Mouse (Mus musculus) fat pad, adult 2 months (tissue): ENCODE data around the gene Rnf135.
"Not testable (repeated sequence)": the region's sequence is repeated elsewhere in the genome, so short reads cannot be mapped to it uniquely, and the experiment has no call there.

ENCODE experiments used
- DNase-seq: peaks from one replicate; pipeline ENCODE4 v3.0.0-alpha.2; 2011; ENCODE audit warnings: low read depth, low spot score; ENCODE audit errors: extremely low read depth

The Rnf135 gene

DNA sequence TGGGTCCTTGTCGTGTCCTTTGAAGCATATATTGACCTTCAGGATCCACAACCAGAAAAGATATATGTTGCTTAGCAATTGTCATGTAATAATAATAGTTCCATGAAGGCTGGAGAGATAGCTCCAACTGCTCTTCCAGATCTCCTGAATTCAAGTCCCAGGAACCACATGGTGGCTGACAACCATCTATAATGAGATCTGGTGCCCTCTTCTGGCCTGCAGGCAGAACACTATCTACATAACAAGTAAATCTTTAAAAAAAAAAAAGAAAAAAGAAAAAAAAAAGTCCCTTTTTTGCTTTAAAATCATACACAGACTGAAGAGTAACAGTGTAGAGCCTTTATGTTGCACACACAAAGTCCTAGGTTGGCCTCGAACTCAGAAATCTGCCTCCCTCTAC is 16.1 kb downstream of the Rnf135 start:
- DNase-seq, result no peak

DNA sequence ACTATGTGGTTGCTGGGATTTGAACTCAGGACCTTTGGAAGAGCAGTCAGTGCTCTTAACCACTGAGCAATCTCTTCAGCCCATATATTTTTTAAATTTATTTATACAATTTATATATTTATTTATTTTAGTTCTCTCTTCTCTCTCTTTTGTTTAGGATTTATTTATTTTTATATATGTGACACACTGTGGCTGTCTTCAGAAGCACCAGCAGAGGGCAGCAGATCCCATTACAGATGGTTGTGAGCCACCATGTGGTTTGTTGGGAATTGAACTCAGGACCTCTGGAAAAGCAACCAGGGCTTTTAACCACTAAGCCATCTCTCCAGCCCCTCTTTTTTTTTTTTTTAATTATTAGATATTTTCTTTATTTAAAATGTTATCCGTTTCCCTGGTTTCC is 16.7 kb downstream of the Rnf135 start:
- DNase-seq, result no peak

DNA sequence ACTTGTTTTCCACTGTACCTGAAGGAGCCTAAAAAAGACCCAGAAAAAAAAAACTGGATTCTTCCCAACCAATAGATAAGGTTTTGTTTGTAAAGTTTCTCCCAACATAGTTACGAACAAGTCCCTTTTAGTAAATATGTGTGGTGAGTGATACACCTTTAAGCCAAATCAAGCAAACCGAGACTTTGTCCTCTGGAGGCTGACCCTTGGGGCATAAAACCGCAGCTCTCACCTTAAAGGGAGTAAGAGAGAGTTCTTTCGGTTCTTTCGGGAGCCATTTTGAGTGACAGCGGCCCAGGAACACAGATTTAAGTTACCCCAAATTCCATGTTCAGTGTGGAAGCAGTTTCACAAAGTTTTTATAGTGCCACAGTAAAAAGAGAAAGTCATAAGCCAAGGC is 18.6 kb downstream of the Rnf135 start:
- no peak for DNase-seq

DNA sequence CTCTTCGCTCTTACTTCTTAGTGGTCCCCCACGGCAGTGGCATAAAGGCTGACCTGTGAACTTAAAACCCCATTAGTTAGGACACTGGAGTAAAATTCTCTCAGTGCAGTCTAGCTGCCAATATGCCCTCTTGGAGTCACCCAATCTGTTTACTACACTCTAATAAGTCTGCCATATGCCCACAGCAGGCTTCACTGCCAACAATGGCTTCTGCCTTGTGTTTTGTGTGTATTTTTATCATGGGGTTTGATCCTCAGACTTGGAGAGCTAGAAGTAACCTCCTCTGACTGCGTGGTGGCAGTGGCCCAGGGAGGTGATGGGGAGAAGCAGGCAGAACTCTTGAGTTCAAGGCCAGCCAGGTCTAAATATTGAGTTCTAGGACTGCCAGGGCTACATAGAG is 20.4 kb downstream of the Rnf135 start:
- no peak for DNase-seq

DNA sequence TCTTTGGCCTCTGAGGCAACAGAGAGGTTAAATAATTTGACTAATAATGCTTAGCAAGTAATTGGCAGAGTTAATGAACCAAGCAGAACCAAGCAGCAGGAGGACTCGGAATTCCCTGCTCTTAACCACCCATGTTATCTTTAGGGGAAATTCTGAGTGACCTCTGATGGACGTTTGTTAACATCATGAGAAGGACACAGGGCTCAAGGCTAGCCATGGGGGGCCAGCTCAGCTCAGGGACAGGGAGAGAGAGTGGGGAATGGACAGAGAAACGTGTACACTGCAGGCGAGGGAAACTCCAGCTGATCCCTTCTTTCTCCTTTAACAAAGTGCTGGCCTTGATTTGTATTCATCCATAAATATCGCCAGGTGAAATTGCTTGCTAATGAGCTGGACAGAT is 21.3 kb downstream of the Rnf135 start:
- no peak for DNase-seq

DNA sequence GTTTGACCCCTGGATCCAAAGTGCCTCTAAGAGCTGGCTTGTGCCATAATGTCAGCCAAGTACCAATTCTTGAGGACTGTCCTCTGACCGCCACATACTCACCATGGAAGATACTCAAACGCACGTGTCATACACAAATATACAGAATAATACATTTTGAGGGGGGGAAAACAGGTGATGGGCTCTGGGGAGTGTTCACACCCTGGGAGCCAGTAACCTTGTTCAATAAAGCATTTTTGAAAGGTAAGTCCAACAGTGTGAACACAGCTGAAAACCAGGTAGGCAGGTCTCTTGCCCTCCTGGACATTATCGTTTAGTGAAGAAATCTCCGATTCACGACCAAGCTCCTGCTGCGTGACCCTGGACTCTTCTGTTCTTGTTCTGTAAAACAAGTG is 24.8 kb downstream of the Rnf135 start:
- DNase-seq, result no peak

DNA sequence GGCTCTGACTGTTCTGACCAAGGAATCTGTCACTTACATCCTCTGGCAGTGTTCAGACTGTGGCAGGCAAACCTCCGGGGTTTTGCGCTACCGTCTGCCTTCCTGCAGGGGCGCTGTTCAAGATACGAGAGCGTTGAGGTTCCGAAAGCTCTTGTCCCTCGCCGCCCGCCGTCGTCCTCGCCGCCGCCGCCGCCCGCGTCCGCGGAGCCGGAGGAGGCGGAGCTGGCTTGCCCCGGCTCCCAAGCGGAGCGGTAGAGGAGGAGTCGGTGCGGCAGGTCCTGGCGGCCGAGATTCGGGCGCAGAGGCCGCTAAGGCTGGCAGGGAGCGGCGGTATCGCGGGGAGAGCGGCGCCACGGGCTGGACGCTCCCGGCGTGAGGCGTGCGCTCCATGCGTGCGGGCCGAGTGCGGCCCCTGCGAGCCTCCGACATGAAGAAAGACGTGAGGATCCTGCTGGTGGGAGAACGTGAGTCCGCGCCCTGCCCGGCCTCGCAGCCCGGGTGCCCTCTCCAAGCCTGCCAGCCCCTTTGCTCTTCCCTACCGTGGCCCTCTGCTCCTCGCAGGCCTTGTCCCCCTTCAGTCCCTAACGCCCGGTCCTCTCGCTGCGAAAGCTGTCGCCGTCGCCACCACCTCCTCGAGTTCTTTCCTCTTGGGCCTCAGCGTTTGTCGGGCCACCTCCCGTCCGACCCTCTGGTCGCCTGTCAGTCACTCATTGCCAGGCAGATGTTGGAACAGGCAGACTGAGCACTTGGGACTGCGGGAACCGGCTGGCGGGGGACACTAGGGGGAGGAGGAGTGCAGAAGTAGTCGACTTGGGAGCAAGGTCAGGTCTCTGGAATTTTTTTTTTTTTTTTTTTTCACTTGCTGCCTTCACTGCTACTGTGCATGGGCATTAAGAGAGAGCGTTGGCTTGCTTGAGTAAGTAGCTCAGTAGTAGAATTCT is 25.5 kb downstream of the Rnf135 start, which contains the start of gene Rhot1:
TSS of gene Rhot1 (plus strand) at position 160 of the 941 bp plus-strand sequence.
- no peak for DNase-seq

DNA sequence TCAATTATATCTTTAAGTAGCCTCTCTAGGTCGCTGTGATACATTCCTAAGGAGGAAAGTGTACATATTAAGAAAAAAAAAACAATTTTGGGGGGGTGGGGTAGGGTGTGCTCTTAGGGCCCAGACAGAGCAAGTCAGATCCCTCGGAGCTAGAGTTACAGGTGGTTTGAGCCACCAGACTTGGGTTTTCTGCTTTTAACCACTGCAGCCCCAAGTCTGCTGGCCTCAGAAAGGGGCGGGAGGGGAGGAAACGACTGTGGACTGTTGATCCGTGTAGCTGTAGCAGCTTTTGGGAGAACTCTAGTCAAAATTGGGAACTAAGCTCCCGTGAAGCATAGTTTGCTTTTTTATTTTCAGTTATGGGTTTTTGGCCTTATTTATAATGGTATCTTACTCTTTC is 26.7 kb downstream of the Rnf135 start:
- DNase-seq, result no peak

DNA sequence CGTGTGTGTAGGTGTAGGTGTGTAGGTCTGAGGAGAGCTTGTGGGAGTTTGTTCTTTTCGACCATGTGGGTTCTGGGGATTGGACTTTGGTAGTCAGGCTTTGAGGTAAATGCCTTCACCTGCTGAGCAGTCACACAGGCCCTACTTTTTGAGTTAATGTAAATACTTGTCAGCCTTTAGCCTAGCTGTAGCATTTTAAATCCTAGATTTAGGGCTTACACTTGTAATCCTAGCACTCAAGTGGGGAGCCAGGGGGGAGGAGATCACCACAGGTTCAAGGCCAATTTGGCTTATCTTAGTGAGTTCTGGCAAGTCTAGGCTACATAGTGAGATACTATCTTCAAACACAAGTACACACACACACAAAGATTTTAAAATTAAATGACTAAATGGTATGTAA is 28.6 kb downstream of the Rnf135 start:
- DNase-seq, result no peak

DNA sequence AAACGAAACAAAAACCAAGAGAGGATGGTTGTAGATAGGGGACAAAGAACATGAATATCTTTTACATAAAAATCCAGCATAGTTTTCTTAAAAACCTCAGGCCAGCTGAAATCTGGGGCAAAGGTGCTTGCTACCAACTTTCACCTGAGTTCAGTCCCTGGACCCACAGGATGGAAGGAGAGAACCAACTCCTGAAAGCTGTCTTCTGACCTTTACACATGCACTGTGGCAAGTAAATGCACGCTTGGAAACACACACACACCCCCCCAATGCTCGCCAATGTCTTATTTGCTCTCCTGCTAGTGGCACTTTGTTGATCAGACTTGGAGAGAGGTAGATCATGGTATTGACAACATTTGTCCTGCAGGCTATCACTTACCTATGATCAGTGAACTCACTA is 31.6 kb downstream of the Rnf135 start:
- DNase-seq, result no peak

DNA sequence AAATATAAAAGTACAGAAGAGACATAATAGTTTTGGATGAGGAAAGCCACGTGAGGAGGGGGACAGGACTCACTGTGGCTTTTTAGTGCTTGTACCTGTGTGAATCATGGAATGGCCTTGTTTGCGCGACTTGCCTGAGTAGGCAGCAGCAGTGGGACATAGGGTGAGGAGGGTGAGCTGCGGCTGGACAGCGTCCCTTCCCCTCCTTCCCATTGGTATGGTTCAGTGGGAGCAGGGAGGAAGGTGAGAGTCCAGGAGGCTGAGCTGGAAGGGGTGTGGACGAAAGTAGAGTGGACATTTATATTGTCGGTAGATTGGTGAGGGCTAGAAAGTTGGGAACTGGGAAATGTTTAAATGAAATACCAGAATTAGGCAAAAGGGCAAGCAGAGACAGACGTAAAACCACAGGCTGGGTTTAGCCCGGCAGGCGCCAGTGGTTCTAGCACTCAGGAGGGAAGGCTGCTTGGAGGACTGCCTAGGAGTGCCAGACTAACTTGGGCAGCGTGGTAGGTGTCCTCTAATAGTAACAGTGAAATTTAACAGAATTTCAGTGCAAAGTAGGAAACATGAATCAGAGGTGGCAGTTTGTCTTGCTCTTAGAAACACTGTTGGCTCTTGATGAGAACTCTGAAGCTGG is 35.1 kb downstream of the Rnf135 start:
- no peak for DNase-seq

DNA sequence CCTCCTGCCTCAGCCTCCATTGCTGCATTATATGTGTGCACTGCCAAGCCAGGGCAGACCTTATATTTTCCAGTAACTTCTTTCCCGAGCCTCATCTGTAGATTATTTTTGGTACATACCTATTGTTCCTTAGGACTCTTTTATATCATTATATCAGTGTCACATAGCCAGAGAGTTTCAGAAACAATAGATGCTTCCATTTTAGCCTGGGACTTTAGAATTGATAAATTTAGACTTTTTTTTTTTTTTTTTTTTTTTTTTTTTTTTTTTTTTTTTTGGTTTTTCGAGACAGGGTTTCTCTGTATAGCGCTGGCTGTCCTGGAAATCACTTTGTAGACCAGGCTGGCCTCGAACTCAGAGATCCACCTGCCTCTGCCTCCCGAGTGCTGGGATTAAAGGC is 46.4 kb downstream of the Rnf135 start:
- not testable (repeated sequence) for DNase-seq

DNA sequence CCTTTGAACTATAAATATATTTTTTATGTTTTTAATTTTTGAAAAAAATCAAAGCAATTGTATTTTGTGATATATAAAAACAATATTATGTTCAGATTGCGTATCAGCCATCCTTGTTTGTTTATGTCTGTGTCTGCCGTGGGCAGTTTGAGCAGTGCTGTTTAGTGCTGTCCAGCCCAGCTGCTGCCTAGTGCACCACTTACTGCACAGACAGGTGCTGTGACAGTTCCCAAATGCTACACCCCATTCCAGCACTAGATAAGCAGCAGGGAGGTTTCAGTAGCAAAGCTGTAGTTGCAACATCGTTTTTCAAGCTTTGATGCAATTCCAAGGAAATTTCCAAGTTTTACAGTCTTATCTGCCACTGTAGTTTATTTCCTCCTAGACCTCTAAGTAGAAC is 53.6 kb downstream of the Rnf135 start:
- no peak for DNase-seq

DNA sequence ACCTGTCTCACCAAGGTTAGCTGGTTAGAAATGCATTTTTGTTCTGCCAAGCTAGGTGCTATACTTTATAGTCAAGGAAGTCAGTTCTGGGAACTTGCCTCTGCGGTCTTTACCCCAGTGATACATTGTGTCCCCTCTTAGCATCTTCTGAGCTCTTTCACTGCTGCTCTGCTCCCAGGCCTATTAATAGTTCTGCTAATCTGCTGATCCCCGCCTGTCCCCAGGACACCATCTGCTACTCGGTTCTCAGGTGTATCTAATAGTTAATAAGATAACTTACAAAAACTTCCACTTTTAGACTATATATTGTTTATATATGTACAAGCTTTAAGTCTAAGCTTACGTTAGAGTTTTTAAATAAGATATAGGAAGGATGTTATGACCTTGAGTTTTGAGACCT is 54.7 kb downstream of the Rnf135 start:
- no peak for DNase-seq

DNA sequence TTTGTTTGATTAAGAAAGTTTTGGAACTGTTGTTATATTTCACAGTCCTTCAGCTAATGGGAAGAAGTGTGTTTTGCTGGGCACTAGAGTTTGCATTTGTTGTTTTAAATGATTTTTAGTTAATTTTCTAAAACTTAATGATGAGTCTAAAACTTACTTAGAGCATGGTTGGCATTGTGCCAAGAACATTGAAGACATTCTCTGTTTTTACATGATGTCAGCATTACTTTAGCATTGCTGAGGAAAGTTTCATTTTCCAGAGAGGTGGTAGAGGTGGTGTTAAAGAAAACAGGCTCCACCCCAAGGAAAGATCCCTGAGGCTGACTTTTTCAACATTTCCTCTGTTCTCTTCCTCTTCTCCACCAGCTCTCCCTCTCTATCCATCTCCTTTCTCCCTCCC is 63.4 kb downstream of the Rnf135 start:
- DNase-seq, result no peak

DNA sequence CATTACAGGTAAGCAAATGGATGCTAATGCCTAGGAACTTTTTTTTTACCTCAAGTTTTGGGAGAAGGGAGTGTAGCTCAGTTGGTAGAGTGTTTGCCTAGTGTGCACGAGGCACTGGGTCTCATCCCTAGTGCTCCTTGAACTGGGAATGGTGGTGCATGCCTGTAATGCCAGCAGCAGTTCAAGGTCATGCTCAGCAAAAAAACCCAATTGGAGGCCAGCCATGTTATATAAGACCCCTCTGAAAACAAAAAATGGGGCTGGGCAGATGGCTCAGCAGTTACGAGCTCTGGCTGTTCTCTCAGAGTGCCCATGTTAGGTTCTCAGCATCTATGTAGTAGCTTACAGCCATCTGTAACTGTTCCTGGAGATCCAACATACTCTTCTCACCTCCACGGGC is 64.9 kb downstream of the Rnf135 start:
- DNase-seq, result no peak
